Mouse (Mus musculus): ENCODE measurements around the gene 1700056E22Rik.
A peak's percentile ranks its signal among the peaks of the same experiment; 100 is the strongest.

Gene 1700056E22Rik

DNA sequence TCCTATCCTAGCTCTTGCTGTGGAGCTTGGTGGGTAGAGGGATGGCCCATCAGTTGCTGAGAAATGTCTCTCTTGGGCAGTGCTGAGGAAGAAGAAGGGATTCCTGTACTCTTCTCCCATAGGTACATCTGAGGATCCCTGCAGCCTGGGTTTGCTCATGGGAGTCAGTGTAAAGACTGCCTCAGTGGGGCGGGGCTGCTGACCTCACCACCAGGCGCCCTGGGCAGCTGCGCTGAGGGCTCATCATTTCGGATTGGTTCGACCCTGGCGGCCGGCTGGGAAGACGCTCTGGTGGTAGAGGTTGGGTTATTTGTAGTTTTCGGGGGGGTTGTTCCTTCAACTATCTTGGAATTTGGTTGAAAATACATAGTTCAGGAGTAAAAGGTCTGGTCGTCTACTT is 5.2 kb upstream of the 1700056E22Rik start:
- TF ChIP-seq GATA4 (IDR thresholded peaks at IDR 0.05; ENCODE audit: insufficient replicate concordance, low read length), result no peak

DNA sequence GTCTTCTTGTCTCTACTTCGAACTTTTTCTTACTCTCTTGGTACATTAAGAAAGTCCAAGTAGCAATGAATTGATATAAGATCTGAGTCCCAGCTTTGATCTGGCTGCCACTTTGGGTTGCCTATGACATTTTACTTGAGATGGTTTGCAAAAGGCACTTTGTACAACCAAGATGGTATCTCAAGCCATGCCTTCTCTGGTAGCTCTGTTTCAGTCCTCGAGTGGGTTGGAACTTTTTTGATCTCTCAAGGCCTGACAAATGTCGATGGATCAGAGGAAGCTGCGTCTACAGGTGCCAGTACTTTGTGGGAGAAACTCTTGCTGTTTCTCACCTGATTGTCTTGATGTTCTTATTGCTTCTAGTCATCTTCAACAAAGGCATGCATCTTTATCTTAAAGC is 3.7 kb upstream of the 1700056E22Rik start:
- TF ChIP-seq GATA4 (IDR thresholded peaks at IDR 0.05; ENCODE audit: insufficient replicate concordance, low read length), result no peak

DNA sequence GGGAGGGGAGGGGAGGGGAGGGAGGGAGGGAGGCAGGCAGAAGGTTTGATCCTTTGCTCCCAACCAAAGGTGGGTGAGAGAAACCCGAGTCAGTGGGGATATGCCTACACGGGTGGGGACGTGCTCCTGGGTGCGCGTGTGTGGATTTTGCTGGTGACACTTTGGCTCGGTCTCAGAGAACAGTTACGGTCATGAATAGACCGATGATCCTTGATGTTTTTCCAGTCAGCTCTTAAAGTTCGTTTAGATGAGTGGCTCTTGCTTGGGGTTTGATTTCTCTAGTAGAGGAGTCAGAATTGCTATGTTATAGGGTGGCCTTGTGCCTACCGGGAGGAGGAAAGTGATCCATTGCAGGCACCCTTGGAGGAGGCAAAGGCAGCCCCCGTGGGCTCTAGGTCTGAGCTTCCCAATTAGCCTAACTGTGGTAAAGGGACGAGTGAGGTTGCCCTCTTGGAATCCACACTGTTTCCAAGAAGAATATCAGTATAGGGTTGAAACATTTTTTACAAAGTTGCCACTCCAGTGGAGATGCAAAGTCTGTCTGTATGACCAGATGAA is 1.3 kb upstream of the 1700056E22Rik start:
- no peak for TF ChIP-seq GATA4 (IDR thresholded peaks at IDR 0.05; ENCODE audit: insufficient replicate concordance, low read length)

DNA sequence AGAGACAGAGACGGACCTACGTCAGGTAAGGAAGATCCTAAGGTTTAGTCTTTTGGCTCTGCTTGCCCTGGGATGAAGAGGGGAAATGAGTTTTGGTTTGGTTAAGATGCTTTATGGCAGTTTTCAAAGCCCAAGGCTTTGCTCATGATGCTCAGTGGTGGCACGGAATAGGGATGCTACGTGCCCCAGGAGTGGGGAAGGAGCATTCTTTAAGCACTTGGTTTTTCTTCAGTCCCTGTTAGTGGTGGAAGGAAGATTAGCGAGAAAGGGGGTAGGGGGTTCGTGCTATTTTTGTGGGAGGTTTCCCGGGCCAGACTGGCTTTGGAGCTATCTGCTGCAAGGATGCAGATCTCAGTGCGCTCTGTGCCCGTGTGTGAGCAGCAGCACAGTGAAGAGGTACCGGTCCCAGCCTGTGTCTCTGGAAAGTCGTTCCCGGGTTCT is 660 bp upstream of the 1700056E22Rik start:
- no peak for TF ChIP-seq GATA4 (IDR thresholded peaks at IDR 0.05; ENCODE audit: insufficient replicate concordance, low read length)

DNA sequence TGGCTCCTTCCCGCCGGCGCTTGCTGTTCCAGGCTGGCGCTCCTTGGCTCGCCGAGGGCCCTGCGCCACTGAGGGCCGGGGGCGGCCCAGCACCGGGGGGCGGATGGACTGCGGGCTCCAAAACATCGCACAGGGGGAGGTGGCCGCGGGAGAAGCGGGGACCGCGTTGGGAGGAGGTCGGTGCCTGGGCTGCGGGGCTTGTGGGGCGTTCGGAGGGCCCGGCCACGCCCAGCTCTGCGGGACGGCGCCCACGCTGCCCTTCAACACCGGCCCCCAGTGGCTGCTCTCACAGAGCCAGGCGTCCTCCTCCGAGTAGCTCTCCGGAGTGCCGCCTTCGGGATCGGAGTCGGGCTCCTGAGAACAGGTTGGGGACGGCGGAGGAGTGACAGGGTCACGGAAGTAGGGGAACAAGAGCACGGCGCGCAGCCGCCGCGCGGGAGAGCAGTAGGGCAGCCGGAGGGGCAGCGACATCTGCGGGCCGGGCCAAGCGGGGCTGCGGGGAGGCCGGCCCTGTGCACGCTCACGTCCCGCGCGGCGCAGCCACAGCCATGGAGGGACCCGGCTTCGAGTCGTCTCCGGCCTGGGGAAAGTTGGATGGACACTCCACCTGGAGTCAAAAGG is 601 bp downstream of the 1700056E22Rik start:
- TF ChIP-seq GATA4 (IDR thresholded peaks at IDR 0.05; ENCODE audit: insufficient replicate concordance, low read length), result peak; percentile 14; the same call in 1 of the 2 replicates

DNA sequence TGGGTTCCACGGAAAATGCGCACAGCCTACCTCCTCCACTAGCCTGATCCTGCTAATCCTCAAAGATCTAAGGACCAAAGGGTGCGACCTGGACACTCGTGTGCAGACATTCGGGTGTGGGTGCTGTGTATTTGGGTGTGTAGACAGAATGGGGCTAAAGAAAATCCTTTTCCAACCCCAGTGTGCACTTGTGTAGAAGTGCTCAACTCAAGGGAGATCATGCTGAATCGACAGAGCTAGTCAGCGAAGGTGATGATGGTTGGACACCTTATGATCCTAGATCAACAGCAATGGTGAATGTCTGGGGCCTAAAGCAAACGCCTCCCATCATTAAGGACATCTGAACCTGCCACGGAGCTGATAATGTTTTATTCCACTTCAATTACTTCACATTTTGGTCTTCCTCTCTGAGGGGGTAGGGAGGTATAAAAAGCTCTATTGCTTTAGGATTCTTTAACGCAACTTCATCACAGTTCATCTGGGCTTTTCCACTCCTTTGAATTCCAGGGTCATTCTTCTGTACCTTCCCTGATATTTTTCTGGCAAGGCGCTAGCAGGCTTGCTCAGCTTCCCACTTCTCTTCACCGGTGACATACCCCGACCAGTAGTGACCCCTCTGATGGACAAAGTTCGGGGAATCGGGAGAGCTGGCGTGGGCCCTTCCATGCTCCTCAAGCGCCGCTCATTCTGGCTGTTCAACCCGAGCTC is 1.3 kb downstream of the 1700056E22Rik start:
- TF ChIP-seq GATA4 (IDR thresholded peaks at IDR 0.05; ENCODE audit: insufficient replicate concordance, low read length), result no peak

DNA sequence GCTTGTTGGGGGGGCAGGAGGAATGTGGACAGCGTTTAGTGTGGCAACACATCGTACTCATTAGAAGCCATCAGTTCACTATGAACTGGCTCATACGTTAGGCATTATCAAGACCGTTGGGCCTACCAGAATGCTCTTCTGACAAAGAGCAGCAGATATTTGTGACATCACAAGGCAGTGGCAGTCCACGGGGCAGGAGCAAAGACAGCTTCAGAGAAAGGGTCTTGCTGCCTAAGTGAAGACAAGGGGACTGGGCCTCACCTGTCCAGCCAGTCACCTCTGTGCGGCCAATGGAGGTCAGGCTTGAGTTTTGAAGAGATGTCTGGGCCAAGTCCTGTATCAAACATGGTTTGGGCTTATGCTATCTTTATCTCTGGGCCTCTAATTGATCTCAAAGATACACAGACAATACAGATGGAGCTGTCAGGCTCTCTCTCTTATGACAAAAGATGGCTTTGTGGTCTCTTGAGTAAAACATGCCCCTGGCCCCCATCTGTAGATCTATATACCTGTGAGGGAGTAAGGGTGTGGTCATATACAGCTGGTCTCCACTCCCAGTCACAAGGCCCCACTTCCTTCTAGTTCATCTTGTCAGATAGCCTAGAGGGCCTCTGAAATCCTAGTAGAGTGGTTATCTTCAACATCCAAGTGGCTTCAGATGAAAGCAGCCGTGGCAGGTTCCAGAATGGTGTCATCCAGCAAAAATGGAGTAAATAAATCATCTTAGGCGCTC is 3.9 kb downstream of the 1700056E22Rik start:
- TF ChIP-seq GATA4 (IDR thresholded peaks at IDR 0.05; ENCODE audit: insufficient replicate concordance, low read length), result no peak

DNA sequence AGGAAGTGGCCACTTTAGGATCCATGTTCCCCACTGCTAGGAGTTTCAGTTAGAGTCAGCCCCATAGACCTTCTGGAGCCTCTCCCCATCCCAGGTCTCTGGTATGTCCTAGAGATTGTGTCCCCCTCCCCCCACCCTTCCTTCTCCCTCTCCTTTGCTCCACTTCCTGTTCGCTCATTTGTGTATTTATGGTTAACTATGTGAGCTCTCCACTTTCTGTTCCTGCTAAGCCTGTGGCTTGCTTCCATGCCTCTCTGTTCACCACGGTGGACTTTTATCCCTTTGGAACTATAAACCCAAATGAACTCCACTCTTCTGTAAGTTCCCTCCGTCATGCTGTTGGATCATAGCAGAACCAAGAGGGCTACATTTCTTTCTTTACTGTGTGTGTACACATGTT is 7.1 kb downstream of the 1700056E22Rik start:
- TF ChIP-seq GATA4 (IDR thresholded peaks at IDR 0.05; ENCODE audit: insufficient replicate concordance, low read length), result no peak

DNA sequence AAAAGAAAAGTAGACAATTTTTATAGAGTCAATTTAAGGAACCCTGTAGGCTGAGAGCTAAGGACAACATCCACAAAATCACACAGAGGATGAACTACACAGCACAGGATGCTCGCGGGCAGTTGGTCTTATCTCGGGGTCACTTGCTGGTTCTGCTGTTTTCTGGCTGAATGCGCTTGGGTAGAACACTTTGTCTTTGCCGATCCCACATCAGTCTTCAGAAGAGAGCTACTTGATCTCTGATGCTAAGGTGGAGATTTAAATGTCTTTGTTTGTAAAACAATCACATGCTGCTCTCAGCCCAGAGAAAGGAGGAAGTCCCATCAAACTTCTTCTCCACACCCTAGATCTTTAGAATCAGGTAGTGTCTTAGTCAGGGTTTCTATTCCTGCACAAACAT is 9.0 kb downstream of the 1700056E22Rik start:
- no peak for TF ChIP-seq GATA4 (IDR thresholded peaks at IDR 0.05; ENCODE audit: insufficient replicate concordance, low read length)

DNA sequence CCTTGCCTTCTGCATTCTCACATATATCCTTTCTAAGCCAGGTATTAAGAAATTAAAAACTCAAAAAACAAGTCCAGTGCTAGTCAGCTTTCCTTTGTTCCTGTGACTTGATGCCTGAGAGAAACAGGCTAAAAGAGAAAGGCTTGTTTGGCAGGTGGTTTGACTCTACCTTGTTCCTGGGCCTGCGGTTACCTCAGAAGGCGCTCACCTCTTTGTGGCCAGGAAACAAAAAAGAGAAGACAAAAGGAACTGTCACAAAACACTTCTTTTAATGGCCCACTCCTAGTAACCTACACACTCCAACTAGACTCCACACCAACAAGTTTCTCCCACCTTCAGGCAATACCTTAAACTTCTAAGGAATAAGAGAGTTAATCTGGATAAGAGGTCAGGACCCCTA is 9.5 kb downstream of the 1700056E22Rik start:
- TF ChIP-seq GATA4 (IDR thresholded peaks at IDR 0.05; ENCODE audit: insufficient replicate concordance, low read length), result no peak

DNA sequence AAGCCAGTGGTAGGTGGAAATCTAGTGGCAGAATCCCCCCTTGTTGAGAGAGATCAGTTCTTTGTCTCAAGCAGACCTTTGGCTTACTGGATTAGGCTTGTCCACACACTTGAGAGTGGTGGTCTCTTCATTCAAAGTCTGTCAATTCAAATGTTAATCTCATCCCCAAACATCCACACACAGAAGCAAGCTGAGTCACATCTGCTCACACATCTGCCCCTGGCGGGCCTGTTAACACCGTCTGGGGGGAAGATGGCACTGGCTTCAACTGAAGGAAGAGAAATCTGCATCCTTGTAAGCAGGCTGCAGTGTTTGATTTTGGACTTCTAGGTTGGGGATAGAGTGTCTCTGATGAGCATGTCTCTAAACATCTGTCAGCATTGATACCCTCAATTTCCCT is 10.1 kb downstream of the 1700056E22Rik start:
- no peak for TF ChIP-seq GATA4 (IDR thresholded peaks at IDR 0.05; ENCODE audit: insufficient replicate concordance, low read length)

DNA sequence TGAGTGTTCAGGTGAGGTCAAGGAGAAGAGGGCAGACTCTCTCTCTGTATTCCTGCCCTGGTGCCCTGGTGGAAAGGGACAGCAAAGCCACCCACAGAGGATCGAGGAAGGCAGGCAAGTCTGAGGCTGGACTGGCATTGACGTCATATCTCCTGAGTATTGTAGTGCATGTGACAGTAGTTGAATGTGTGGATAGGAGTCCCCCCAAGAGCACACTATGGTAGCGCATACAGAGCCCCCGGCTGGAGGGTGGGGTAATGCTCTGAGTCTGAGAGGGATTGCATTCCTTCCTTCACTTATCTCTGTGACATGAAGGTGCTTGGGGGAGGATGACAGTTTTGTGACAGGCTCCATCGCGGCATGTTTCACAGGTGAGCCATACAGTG is 14.4 kb downstream of the 1700056E22Rik start:
- no peak for TF ChIP-seq GATA4 (IDR thresholded peaks at IDR 0.05; ENCODE audit: insufficient replicate concordance, low read length)

DNA sequence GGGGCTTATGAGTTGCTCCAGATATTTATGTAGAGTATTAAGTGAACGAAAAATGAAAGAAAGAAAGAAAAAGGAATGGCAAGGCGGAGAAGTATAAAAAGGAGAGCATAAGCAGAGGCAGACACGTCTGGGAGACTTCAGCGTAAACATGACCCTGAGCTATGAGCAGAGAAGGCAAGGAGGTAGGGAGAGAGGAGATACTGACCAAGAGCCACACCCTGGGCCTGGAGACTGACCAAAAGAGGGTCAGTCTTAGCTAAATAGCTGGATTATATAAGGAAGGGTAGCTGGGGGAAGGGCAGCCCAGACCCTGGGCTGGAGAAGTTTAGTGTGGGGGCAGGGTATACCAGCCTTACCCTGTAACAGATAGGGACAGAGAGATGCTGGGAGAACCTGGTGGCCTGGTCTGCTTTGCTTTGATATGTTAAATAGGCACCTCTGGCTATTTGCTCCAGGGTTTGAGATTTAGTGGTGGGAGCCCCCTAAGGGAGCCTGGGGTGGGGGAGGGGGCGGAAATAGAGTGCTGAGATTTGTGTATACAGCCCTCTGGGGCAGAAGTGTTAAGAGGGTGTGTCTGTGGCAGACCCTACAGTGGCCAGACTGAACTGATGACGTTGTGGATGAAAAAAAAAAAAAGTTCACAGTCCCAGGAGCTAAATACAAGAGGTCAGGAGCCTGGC is 14.9 kb downstream of the 1700056E22Rik start:
- no peak for TF ChIP-seq GATA4 (IDR thresholded peaks at IDR 0.05; ENCODE audit: insufficient replicate concordance, low read length)

DNA sequence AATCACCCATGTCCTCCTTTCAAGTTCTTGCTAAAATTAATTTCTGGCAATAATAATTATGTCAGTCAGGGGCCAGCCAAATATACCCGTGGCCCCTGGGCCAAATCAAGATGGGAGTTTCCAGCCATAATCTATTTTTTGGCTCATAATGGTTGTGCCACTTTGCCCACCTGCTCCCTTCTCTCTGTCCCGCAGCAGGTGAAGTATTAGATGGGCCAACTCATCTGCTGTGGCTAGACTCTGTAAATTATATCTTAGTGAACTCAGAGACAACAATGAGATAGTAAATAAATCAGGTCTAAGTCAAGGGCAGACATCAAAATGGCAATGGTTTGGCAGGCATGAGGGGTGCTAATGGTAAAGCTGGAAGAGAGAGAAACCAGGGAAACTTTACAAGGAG is 16.5 kb downstream of the 1700056E22Rik start:
- no peak for TF ChIP-seq GATA4 (IDR thresholded peaks at IDR 0.05; ENCODE audit: insufficient replicate concordance, low read length)

DNA sequence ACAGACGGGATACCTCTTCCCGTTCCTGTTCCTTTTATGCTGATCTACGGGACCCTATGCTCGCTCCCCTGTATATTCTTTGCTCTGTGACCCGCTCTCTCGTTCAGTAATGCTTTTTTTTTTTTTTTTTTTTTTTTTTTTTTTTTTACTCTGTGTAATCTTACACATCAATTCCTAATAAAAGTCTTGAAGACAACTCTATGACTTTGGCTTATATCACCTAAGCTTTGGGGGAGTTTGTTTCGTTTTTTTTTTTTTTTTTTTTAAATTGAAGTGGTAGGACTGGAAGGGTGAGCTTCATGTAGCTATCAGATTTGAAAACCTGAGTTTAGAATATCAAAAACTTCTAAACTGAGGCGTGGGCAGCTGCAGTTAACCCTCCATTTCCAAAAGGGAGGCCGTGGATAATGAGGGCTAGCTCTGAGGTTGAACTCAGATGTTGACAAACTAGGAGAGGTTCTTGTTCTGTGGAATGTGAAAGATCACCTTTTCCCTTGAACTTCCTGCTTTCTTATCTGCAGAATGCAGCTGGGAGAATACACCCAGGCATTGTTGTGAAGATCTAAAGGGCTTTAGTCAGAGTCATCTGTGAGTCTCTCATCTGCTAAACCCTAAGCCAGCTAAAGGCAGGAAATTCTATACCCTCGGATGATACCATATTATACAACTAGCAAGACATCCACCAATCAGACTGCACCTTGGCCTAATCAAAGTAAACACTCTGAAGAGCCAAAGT is 17.9 kb downstream of the 1700056E22Rik start:
- TF ChIP-seq GATA4 (IDR thresholded peaks at IDR 0.05; ENCODE audit: insufficient replicate concordance, low read length), result no peak
